Mouse (Mus musculus): ENCODE measurements at regions not wholly inside any gene's neighbourhood (a gene's known extent, or its start where the extent isn't known, plus 50 kb on each side); places are given as distances from the start of the nearest gene placed in this dataset.

DNA sequence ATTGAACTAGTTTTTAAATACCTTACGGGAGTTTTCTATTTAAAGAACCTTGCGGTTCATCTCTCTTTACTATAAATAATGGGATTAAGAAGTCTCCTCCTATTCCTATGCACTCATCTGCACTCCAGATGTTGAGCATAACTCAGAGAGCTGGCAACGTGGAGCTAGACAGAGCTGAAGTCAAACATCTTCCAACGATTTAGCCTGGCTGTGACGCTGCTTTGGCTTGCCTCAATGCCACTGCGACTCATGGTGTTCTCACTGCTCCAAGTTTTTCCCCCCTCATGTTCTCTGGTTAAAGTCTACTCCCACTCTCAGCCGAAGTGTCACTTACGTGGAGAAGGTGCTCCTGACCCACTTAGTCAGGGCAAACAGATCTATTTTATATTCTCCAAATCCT is 277.3 kb upstream of the Gjb5 start:
- TF ChIP-seq POLR2A (IDR thresholded peaks at IDR 0.05; ENCODE audit: borderline replicate concordance, extremely low read depth, insufficient read depth, insufficient read length, poor library complexity, severe bottlenecking), result no peak
- TF ChIP-seq CTCF (IDR thresholded peaks at IDR 0.05; ENCODE audit: borderline replicate concordance, extremely low read depth, insufficient read depth, insufficient read length), result no peak
